Mouse (Mus musculus): ENCODE data around the gene Olfr814.
"Not testable (repeated sequence)": the region's sequence is repeated elsewhere in the genome, so short reads cannot be mapped to it uniquely, and the experiment has no call there.

GRCm38 (mm10) chr10:129879751-129880150 lies at the start of gene Olfr814:
- not testable (repeated sequence) for TF ChIP-seq EP300, CTCF (IDR thresholded peaks at IDR 0.05)
